Comparison of ENCODE assay signal across 12 mouse cellular contexts in genomic region chr19:18189102-18189742, GRCm38 (mm10).
DNase-seq lines count a peak whose midpoint lies in the region; ATAC-seq and TF ChIP-seq lines count a peak whose summit lies in the region.
"Had no signal": no experiment of that assay in that cellular context is flagged by ENCODE, and none has a peak within 500 bp of the region (broad histone marks: within the 10 kb centered on the region; RNA-seq: fewer than 3 reads in every experiment).

No protein-coding gene starts in this region.

- H3K27ac ChIP-seq in hindbrain, postnatal 0 days: no peak overlapping the region
- H3K27ac ChIP-seq in hindbrain, embryonic 12.5 days: no peak overlapping the region; the same call in 1 of the 2 replicates
- H3K27ac ChIP-seq in lung, embryonic 15.5 days: 0 out of 2 replicates have a peak overlapping the region, but pooled peaks have one; percentile 10
- peak overlapping the region; percentile 9 for H3K27ac ChIP-seq in neural tube, embryonic 13.5 days (replicated peaks)
- H3K27ac ChIP-seq: heart, embryonic 15.5 days; liver, embryonic 14.5 days had no signal

- no peak for TF ChIP-seq POLR2A in lung, adult 2 months (IDR thresholded peaks at IDR 0.05; ENCODE audit: borderline replicate concordance, extremely low read depth, low read depth, low read length)

- WGBS in hindbrain, postnatal 0 days: 42% methylated on average over 4 of the region's 4 CpGs
- 53% methylated on average over 4 of the region's 4 CpGs for WGBS in hindbrain, embryonic 12.5 days
- 32% methylated on average over 4 of the region's 4 CpGs for WGBS in lung, embryonic 15.5 days
- WGBS in lung, adult 2 months: 51% methylated on average over 4 of the region's 4 CpGs
- 12% methylated on average over 4 of the region's 4 CpGs for WGBS in neural tube, embryonic 13.5 days

- H3K9me3 ChIP-seq in hindbrain, postnatal 0 days (ENCODE audit: low read length): no peaks in the 10 kb centered on the region
- H3K9me3 ChIP-seq in hindbrain, embryonic 12.5 days (replicated peaks): no peaks in the 10 kb centered on the region
- H3K9me3 ChIP-seq in lung, embryonic 15.5 days: no peaks in the 10 kb centered on the region
- H3K9me3 ChIP-seq in neural tube, embryonic 13.5 days: no peaks in the 10 kb centered on the region
- H3K9me3 ChIP-seq: heart, embryonic 15.5 days had no signal

- H3K9ac ChIP-seq in hindbrain, postnatal 0 days (replicated peaks; ENCODE audit: low read length): no peak overlapping the region
- H3K9ac ChIP-seq in hindbrain, embryonic 12.5 days: no peak overlapping the region
- no peak overlapping the region for H3K9ac ChIP-seq in lung, embryonic 15.5 days
- H3K9ac ChIP-seq in neural tube, embryonic 13.5 days: no peak overlapping the region
- H3K9ac ChIP-seq: heart, embryonic 15.5 days; liver, embryonic 14.5 days had no signal

- H3K4me3 ChIP-seq in hindbrain, postnatal 0 days (ENCODE audit: low read length): no peak overlapping the region
- no peak overlapping the region for H3K4me3 ChIP-seq in hindbrain, embryonic 12.5 days
- H3K4me3 ChIP-seq in lung, embryonic 15.5 days: no peak overlapping the region
- no peak overlapping the region for H3K4me3 ChIP-seq in lung, adult 2 months (replicated peaks; ENCODE audit: extremely low read depth, low read depth, low read length)
- H3K4me3 ChIP-seq in neural tube, embryonic 13.5 days: no peak overlapping the region
- H3K4me3 ChIP-seq: heart, embryonic 15.5 days had no signal

- H3K4me1 ChIP-seq in hindbrain, postnatal 0 days (ENCODE audit: insufficient read depth, low read length): no peaks in the 10 kb centered on the region
- H3K4me1 ChIP-seq in hindbrain, embryonic 12.5 days: peaks cover 5% of the 10 kb centered on the region; the same call in 1 of the 2 replicates
- peaks cover 10% of the 10 kb centered on the region for H3K4me1 ChIP-seq in lung, embryonic 15.5 days
- peaks cover 2% of the 10 kb centered on the region; the same call in 1 of the 2 replicates for H3K4me1 ChIP-seq in lung, adult 2 months (ENCODE audit: control insufficient read depth, insufficient read depth, low read length)
- peaks cover 26% of the 10 kb centered on the region for H3K4me1 ChIP-seq in neural tube, embryonic 13.5 days (replicated peaks)
- H3K4me1 ChIP-seq: heart, embryonic 15.5 days had no signal

- peak; percentile 17 for DNase-seq in hindbrain, postnatal 0 days (ENCODE audit: low spot score)
- DNase-seq in lung, adult 2 months: no peak
- peak; percentile 11 for DNase-seq in embryo, embryonic 11.5 days (ENCODE audit: low read depth, low spot score)
- DNase-seq in frontal cortex, postnatal 36 days (ENCODE audit: low spot score in 2 of 2): no peak
- DNase-seq in heart, adult 18-20 months: no peak
- DNase-seq: cerebellum, adult 11-12 months; thymus, adult 2 months had no signal

- no peaks in the 10 kb centered on the region for H3K36me3 ChIP-seq in hindbrain, postnatal 0 days (ENCODE audit: insufficient read depth, low read length)
- H3K36me3 ChIP-seq in hindbrain, embryonic 12.5 days: no peaks in the 10 kb centered on the region
- H3K36me3 ChIP-seq in lung, embryonic 15.5 days: no peaks in the 10 kb centered on the region
- H3K36me3 ChIP-seq in neural tube, embryonic 13.5 days: no peaks in the 10 kb centered on the region
- H3K36me3 ChIP-seq: heart, embryonic 15.5 days had no signal

- H3K27me3 ChIP-seq in hindbrain, postnatal 0 days (ENCODE audit: insufficient read depth, low read length): no peaks in the 10 kb centered on the region
- no peaks in the 10 kb centered on the region for H3K27me3 ChIP-seq in hindbrain, embryonic 12.5 days
- H3K27me3 ChIP-seq in lung, embryonic 15.5 days: no peaks in the 10 kb centered on the region
- H3K27me3 ChIP-seq in neural tube, embryonic 13.5 days: no peaks in the 10 kb centered on the region
- H3K27me3 ChIP-seq: heart, embryonic 15.5 days had no signal

- H3K4me2 ChIP-seq in hindbrain, postnatal 0 days (ENCODE audit: low read depth, low read length): no peak overlapping the region
- H3K4me2 ChIP-seq in hindbrain, embryonic 12.5 days (replicated peaks): no peak overlapping the region
- H3K4me2 ChIP-seq in lung, embryonic 15.5 days: no peak overlapping the region
- no peak overlapping the region for H3K4me2 ChIP-seq in neural tube, embryonic 13.5 days
- H3K4me2 ChIP-seq: heart, embryonic 15.5 days had no signal

- ATAC-seq in hindbrain, postnatal 0 days: peak; percentile 56; the same call in 1 of the 2 replicates
- ATAC-seq in hindbrain, embryonic 12.5 days (ENCODE audit: low FRiP score): no peak
- no peak for ATAC-seq in lung, embryonic 15.5 days (ENCODE audit: borderline replicate concordance, extremely low read depth, low FRiP score, low TSS enrichment)
- peak; percentile 77; the same call in 1 of the 2 replicates for ATAC-seq in neural tube, embryonic 13.5 days (ENCODE audit: low read depth)

- TF ChIP-seq CTCF in hindbrain, postnatal 0 days (IDR thresholded peaks at IDR 0.05; ENCODE audit: low read depth): no peak
- TF ChIP-seq CTCF in lung, adult 2 months (IDR thresholded peaks at IDR 0.05; ENCODE audit: insufficient read depth, low read length): no peak

Comparison
In these comparisons a context has a peak if more than half of its experiments do, and no peak if none do; other contexts are left out.
1. ATAC-seq: peak in hindbrain, postnatal 0 days (single experiment) and neural tube, embryonic 13.5 days (single experiment); none in hindbrain, embryonic 12.5 days (single experiment) and lung, embryonic 15.5 days (single experiment).
2. DNase-seq: peak in hindbrain, postnatal 0 days (single experiment) and embryo, embryonic 11.5 days (single experiment); none in lung, adult 2 months (single experiment), frontal cortex, postnatal 36 days (0 of 2) and heart, adult 18-20 months (0 of 2).
3. H3K27ac ChIP-seq: peak in lung, embryonic 15.5 days (single experiment) and neural tube, embryonic 13.5 days (single experiment); none in hindbrain, postnatal 0 days (single experiment) and hindbrain, embryonic 12.5 days (single experiment).